Mouse (Mus musculus) midbrain, embryonic 11.5 days (tissue): Measurements from ENCODE around the gene 4930524J08Rik. TPM values are rescaled to one million over a fixed set of nuclear protein-coding genes. Genes with fewer than 3 reads are reported as not detected.

Experiments
- ATAC-seq: fragments of 200-750 bp; cut with Nextera tagmentation; 2 replicates; pipeline ENCODE4 v1.8.0; 2017; ENCODE audit warnings: moderate TSS enrichment, moderate library complexity; ENCODE audit not compliant: low FRiP score
- DNase-seq: peaks from one replicate; pipeline ENCODE4 v3.0.0; 2015; ENCODE audit warnings: low spot score; ENCODE audit errors: missing footprints
- H3K27ac ChIP-seq: fragments of 300-500 bp; sonication (generic); 2 replicates; pipeline ENCODE4 v1.5.1; 2014; ENCODE audit warnings: low read depth, low read length
- H3K27me3 ChIP-seq: fragments of 300-500 bp; sonication (generic); 2 replicates; pipeline ENCODE4 v1.6.1; 2014; ENCODE audit warnings: mild to moderate bottlenecking, low read length, moderate library complexity, mixed read lengths; ENCODE audit not compliant: control insufficient read depth, insufficient read depth
- H3K36me3 ChIP-seq: fragments of 300-500 bp; sonication (generic); 2 replicates; pipeline ENCODE4 v1.6.1; 2014; ENCODE audit warnings: mild to moderate bottlenecking, low read length, moderate library complexity, mixed read lengths; ENCODE audit not compliant: control insufficient read depth, insufficient read depth
- H3K4me1 ChIP-seq: fragments of 300-500 bp; sonication (generic); 2 replicates; pipeline ENCODE4 v1.6.1; 2014; ENCODE audit warnings: low read length; ENCODE audit not compliant: control insufficient read depth, insufficient read depth
- H3K4me2 ChIP-seq: fragments of 300-500 bp; sonication (generic); 2 replicates; pipeline ENCODE4 v1.6.1; 2014; ENCODE audit warnings: mild to moderate bottlenecking, moderate library complexity
- H3K4me3 ChIP-seq: fragments of 300-500 bp; sonication (generic); 2 replicates; pipeline ENCODE4 v1.5.1; 2014; ENCODE audit warnings: low read depth, low read length
- H3K9ac ChIP-seq: fragments of 300-500 bp; sonication (generic); 2 replicates; pipeline ENCODE4 v1.6.1; 2014; ENCODE audit warnings: low read length
- H3K9me3 ChIP-seq: fragments of 300-500 bp; sonication (generic); 2 replicates; pipeline ENCODE4 v1.6.1; 2016; ENCODE audit warnings: low read length; ENCODE audit not compliant: control insufficient read depth
- WGBS: fragments of 180-500 bp; shearing (Covaris S2); extraction: QIAGEN DNeasy Blood & Tissue Kit; methylation state at CpG from one replicate; pipeline ENCODE4 v1.1.7; 2014; 5-methylcytosine and 5-hydroxymethylcytosine counted together
- polyA plus RNA-seq: library from polyadenylated mRNA; unstranded; fragments of >200 nt; fragmentation: Nextera tagmentation; extraction: Ambion mirVana; gene quantifications from 2 replicates; pipeline ENCODE4 v1.2.1, GENCODE M21; 2014

4930524J08Rik gene
- 2.0 and 2.3 TPM in 2 replicates for polyA plus RNA-seq

DNA sequence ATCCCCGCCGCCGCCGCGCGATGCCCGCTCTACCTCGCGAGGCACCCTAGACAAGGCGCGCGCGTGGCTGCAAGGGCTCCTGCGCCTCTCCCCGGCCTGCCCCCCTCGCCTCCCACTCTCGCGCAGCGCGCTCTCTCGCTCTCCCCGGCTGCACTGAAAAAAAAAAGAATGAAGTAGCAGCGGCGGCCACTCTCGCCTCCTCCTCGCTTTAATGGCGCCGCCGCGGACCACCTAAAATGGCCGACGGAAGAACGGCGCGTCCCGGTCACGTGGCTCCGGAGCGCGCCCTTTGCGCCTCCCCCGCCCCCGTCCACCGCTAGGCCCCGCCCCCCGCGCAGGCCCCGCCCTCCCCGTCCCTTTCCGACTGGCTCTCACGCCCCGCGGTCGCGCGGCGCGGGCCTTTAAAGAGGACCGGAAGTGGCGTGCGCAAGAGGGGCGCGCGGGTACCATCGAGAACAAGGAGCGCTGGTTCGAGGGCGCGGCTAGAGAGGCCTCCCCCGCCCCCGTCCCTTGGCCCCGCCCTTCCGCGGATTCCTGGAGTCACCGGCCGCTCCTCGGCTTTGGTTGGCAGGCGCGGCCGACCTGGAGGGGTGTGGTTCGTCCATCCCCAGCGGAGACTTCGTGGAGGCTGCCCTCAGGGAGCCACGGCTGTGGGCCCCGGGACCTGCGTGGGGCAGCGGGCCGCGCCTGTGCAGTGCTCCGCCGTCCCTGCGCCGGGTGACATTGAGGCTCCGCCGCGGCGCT is at the start of gene 4930524J08Rik, which contains the start of gene Hnrnpd:
TSS of gene 4930524J08Rik (plus strand) at position 363 of the 744 bp plus-strand sequence.
TSS of gene Hnrnpd (minus strand) at position 240 of the 744 bp plus-strand sequence.
- WGBS = under 1% methylated on average over 74 of the region's 97 CpGs
- peak; percentile 98 for ATAC-seq

DNA sequence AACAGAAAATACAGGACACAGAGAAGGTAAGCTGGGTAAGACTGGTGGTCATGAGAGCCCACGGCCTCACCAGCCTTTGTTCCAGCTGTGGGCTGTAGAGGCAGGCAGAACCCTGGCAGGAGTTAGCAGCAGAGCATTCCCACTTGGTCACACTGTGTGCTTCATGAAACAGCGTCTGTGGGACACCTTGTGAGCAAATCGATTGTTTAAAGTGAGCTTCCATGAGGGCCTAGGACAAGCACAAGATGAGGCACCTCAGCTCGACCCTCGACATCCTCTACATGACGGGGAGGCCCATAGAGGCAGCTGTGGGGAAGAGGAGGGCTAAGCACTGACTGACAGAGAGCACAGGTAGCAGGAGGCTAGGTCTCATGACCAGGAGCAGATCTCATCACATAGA is 47.0 kb upstream of the 4930524J08Rik start:
- Histone ChIP-seq H3K36me3 (no peaks in the 10 kb centered on the region), H3K4me3 (no peak overlapping the region), H3K27me3 (no peaks in the 10 kb centered on the region), H3K4me2 (no peak overlapping the region), H3K9ac (no peak overlapping the region), H3K4me1 (no peaks in the 10 kb centered on the region), H3K9me3 (no peaks in the 10 kb centered on the region), H3K27ac (no peak overlapping the region)
- 87% methylated on average over 6 of the region's 6 CpGs for WGBS
- DNase-seq = no peak
- ATAC-seq = no peak

More for the DNA sequence above, at the start of gene 4930524J08Rik, which contains the start of gene Hnrnpd:
- no peaks in the 10 kb centered on the region for H3K27me3 ChIP-seq
- peak within 1 kb of the TSS; percentile 96 for H3K27ac ChIP-seq
- H3K9ac ChIP-seq = peak within 1 kb of the TSS; percentile 98
- H3K4me3 ChIP-seq = peak within 1 kb of the TSS; percentile 97
- peaks cover 18% of the 10 kb centered on the region for H3K4me1 ChIP-seq
- peak within 1 kb of the TSS; percentile 88 for H3K4me2 ChIP-seq
- peak; percentile 100 for DNase-seq
- H3K9me3 ChIP-seq = no peaks in the 10 kb centered on the region
- no peaks in the 10 kb centered on the region for H3K36me3 ChIP-seq

DNA sequence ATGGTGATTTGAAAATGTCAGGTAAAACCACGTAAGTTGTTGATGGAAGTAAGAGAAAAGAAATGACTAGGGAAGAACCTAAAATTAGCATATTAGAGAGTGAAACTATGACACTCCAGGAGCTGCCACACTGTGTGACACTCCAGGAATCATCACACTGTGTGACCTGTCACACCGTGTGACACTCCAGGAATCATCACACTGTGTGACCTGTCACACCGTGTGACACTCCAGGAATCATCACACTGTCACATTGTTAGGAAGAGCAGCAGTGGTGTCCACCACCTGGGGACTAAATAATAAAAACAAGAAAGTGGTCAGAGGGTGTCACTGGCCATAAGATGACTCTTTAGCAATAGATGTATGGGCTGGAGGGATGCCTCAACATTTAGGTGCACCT is 39.4 kb upstream of the 4930524J08Rik start:
- WGBS = 80% methylated on average over 3 of the region's 3 CpGs
- Histone ChIP-seq H3K27ac (no peak overlapping the region), H3K27me3 (no peaks in the 10 kb centered on the region), H3K4me1 (no peaks in the 10 kb centered on the region), H3K4me3 (no peak overlapping the region), H3K36me3 (no peaks in the 10 kb centered on the region), H3K9ac (no peak overlapping the region), H3K9me3 (no peaks in the 10 kb centered on the region; the same call in 1 of the 2 replicates), H3K4me2 (no peak overlapping the region)
- DNase-seq (no peak), ATAC-seq (no peak)

DNA sequence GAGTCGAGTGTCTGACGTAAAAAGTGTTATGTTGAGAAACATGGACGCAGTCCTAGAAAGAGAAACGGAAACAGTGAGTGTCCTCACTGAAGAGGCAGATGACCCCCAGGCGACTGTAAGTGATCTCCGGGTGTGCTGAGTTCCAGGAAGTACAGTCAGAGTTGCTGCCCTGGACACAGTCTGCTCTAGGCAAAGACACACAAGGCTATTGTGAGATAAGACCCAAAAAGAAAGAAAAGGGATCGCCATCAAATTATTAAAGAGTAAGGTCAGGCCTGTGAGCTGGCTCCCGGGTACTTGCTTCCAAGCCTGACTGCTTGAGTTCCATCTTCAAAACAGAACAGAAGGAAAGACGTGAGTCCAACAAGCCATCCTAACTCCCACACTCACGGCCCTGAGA is 37.6 kb upstream of the 4930524J08Rik start:
- Histone ChIP-seq H3K9ac (no peak overlapping the region), H3K27me3 (no peaks in the 10 kb centered on the region), H3K9me3 (peaks cover 5% of the 10 kb centered on the region), H3K27ac (no peak overlapping the region), H3K4me2 (no peak overlapping the region), H3K4me3 (no peak overlapping the region), H3K4me1 (no peaks in the 10 kb centered on the region), H3K36me3 (no peaks in the 10 kb centered on the region)
- no peak for ATAC-seq
- 84% methylated on average over 10 of the region's 10 CpGs for WGBS
- DNase-seq = no peak

DNA sequence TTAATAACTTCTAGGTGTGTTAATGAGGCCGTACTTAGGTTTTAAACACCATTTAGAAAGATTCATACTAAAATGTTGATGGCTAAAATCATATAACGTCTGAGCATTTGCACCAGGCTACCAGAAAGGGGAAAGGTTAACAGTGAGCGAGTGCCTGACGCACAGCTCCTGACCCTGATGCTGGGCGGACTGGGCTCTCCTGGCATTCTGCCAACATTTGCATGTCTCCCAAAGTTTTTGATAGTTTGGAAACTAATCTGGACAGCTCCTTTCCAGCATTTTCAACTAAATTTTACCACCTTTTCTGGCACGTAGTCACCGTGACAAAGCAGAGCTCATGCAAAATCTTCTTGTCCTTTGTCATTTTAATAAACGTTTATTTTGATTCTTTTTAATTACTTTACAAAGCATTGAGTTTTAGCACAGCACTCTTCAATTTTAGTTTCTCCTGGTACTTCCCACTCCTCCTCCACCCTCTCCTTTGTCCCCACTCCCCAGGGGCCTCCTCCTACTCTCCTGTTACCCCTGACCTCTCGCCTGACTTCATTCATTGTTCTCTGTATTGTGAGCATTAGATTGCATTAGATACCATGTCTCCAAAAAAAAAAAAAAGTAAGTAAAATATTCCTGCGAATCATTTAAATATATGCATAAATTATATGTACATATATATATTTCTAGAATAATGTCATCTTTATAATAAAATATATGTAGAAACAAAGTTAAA is 36.9 kb upstream of the 4930524J08Rik start:
- H3K4me3 ChIP-seq = no peak overlapping the region
- ATAC-seq (no peak), DNase-seq (no peak)
- H3K27ac ChIP-seq = no peak overlapping the region
- WGBS = 50% methylated on average over 10 of the region's 10 CpGs
- no peak overlapping the region for H3K9ac ChIP-seq
- no peaks in the 10 kb centered on the region for H3K4me1 ChIP-seq
- H3K36me3 ChIP-seq = no peaks in the 10 kb centered on the region
- no peaks in the 10 kb centered on the region for H3K27me3 ChIP-seq
- H3K4me2 ChIP-seq = no peak overlapping the region
- H3K9me3 ChIP-seq = peaks cover 5% of the 10 kb centered on the region

DNA sequence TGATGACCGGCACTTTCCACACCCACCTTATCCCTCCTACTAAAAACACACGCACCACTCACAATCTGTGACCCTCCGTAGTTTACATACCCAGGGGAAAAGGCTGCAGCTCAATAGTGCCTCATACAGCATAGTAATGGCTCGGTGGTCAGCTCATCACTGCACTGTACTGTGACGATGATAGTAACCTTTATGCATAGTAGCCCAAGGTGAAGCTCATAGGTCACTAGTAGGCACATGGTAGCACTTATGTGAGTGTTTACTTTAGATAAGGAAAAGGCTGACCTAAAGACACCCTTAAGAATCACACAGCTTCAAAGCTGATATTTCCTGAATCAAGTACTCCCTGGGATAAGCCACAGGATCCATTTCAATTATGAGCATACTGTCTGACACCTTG is 26.3 kb upstream of the 4930524J08Rik start:
- no peak overlapping the region for H3K9ac ChIP-seq
- no peaks in the 10 kb centered on the region for H3K9me3 ChIP-seq
- no peak for ATAC-seq
- 88% methylated on average over 5 of the region's 5 CpGs for WGBS
- H3K4me1 ChIP-seq = peaks cover 12% of the 10 kb centered on the region
- H3K4me3 ChIP-seq = no peak overlapping the region
- no peaks in the 10 kb centered on the region for H3K27me3 ChIP-seq
- H3K27ac ChIP-seq = no peak overlapping the region
- no peak overlapping the region for H3K4me2 ChIP-seq
- H3K36me3 ChIP-seq = no peaks in the 10 kb centered on the region
- no peak for DNase-seq

DNA sequence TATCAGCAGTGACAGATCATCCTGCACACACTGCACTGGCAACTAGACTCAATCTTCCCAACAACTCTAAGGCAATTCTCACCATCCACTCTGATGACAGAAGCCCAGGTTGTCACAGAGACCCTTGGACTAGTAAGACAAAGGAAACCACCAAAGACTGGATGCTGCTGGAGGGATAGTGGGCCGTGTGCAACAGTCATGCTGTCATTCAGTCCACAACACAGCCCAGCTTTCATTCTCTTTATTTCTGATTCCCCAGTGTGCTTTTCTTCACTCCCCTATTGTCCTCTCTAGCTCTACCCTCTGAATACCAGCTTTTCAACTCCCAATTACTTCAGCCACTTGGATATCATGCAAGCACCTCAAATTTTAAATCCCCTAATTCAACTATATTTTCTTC is 25.0 kb upstream of the 4930524J08Rik start:
- H3K27ac ChIP-seq = peak overlapping the region; percentile 22; the same call in 1 of the 2 replicates
- H3K36me3 ChIP-seq = no peaks in the 10 kb centered on the region

DNA sequence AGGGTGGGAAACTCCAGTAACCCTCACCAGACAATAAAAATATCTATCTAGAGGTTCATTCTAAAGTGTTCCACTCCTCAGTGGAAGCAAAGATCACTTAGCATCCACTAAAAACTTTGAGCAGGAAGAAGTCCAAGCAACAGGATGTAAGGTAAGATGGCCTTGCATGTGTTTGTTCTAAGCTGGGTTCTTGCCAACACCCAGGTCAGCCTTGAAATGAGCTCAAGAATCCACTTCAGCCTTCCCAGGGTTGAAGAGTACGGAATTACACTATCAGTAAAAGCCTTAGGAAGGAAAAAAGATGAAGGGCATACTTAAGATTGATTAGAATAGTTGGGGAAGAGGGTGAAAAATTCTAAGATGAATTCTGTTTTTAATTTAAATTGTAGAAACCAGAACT is 20.2 kb upstream of the 4930524J08Rik start:
- no peak for ATAC-seq
- H3K27me3 ChIP-seq = no peaks in the 10 kb centered on the region
- DNase-seq = no peak
- H3K27ac ChIP-seq = no peak overlapping the region
- peaks cover 8% of the 10 kb centered on the region for H3K4me1 ChIP-seq
- H3K9ac ChIP-seq = no peak overlapping the region
- no peak overlapping the region for H3K4me2 ChIP-seq
- no peaks in the 10 kb centered on the region for H3K9me3 ChIP-seq
- H3K4me3 ChIP-seq = no peak overlapping the region
- H3K36me3 ChIP-seq = peaks cover 15% of the 10 kb centered on the region
- 90% methylated on average over 1 of the region's 1 CpGs for WGBS

More for the DNA sequence above, 25.0 kb upstream of the 4930524J08Rik start:
- ATAC-seq (peak; percentile 80), DNase-seq (no peak)
- Histone ChIP-seq H3K9me3 (no peaks in the 10 kb centered on the region), H3K27me3 (no peaks in the 10 kb centered on the region), H3K4me2 (no peak overlapping the region), H3K4me3 (no peak overlapping the region), H3K9ac (no peak overlapping the region), H3K4me1 (peaks cover 12% of the 10 kb centered on the region)
- 20% methylated on average over 1 of the region's 1 CpGs for WGBS
